ENCODE assay signal across 23 mouse cellular contexts in the genomic region with DNA sequence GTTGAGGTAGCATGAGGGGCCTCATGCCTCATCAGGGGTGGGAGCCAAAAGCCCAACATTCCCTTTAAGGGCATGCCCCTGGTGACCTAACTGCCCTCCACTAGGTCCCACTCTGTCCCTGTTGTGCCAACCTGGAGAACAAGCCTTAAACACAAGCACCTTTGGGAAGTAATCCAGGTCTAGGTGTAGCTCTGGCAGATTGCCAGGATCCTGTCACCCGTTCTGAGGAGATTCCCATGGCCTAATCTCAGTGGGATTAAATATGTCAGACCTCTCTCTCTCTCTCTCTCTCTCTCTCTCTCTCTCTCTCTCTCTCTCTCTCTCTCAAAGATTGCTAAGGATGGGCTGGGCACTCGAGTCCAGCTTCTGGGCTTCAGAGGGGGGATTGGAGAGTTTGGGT. TPM values are rescaled to one million over a fixed set of nuclear protein-coding genes. Genes with fewer than 3 reads are reported as not detected.
DNase-seq lines count a peak whose midpoint lies in the region; ATAC-seq and TF ChIP-seq lines count a peak whose summit lies in the region.
"Had no signal": no experiment of that assay in that cellular context is flagged by ENCODE, and none has a peak within 500 bp of the region (broad histone marks: within the 10 kb centered on the region; RNA-seq: fewer than 3 reads in every experiment).

No protein-coding gene starts in this region.

- no peak overlapping the region for H3K4me2 ChIP-seq in heart, embryonic 15.5 days
- H3K4me2 ChIP-seq in lung, embryonic 14.5 days, result no peak overlapping the region
- no peak overlapping the region for H3K4me2 ChIP-seq in lung, postnatal 0 days (replicated peaks; ENCODE audit: low read depth, low read length)
- H3K4me2 ChIP-seq: forebrain, embryonic 12.5 days; liver, embryonic 12.5 days; neural tube, embryonic 13.5 days had no signal

- ATAC-seq in heart, embryonic 15.5 days (replicated peaks; ENCODE audit: insufficient number of reproducible peaks, insufficient read depth, low FRiP score, low read depth), result no peak
- ATAC-seq in lung, embryonic 14.5 days (ENCODE audit: insufficient read depth), result no peak
- no peak for ATAC-seq in lung, postnatal 0 days
- ATAC-seq: hindbrain, postnatal 0 days; intestine, postnatal 0 days; liver, embryonic 12.5 days had no signal

- peaks cover 37% of the 10 kb centered on the region; the same call in 1 of the 2 replicates for H3K79me2 ChIP-seq in macrophage (ENCODE audit: inconsistent target)

- TF ChIP-seq CTCF in lung, embryonic 14.5 days (IDR thresholded peaks at IDR 0.05; ENCODE audit: low read depth), result no peak
- no peak for TF ChIP-seq CTCF in lung, postnatal 0 days (IDR thresholded peaks at IDR 0.05)

- no peak for TF ChIP-seq EP300 in lung, postnatal 0 days (IDR thresholded peaks at IDR 0.05)

- H3K9ac ChIP-seq in heart, embryonic 15.5 days, result no peak overlapping the region
- H3K9ac ChIP-seq in lung, embryonic 14.5 days, result no peak overlapping the region
- no peak overlapping the region for H3K9ac ChIP-seq in lung, postnatal 0 days (replicated peaks; ENCODE audit: low read depth)
- H3K9ac ChIP-seq: forebrain, embryonic 12.5 days; liver, embryonic 12.5 days; neural tube, embryonic 13.5 days had no signal

- H3K36me3 ChIP-seq in heart, embryonic 15.5 days, result no peaks in the 10 kb centered on the region
- H3K36me3 ChIP-seq in lung, embryonic 14.5 days (ENCODE audit: insufficient read depth), result no peaks in the 10 kb centered on the region
- H3K36me3 ChIP-seq in lung, postnatal 0 days (ENCODE audit: insufficient read depth, low read length), result no peaks in the 10 kb centered on the region
- no peaks in the 10 kb centered on the region for H3K36me3 ChIP-seq in macrophage (ENCODE audit: inconsistent target)
- H3K36me3 ChIP-seq: forebrain, embryonic 12.5 days; hindbrain, embryonic 10.5 days; liver, embryonic 12.5 days; neural tube, embryonic 13.5 days had no signal

- peak overlapping the region; percentile 52 for H3K27ac ChIP-seq in heart, embryonic 15.5 days
- 0 out of 2 replicates have a peak overlapping the region, but pooled peaks have one; percentile 37 for H3K27ac ChIP-seq in lung, embryonic 14.5 days (ENCODE audit: low read depth)
- H3K27ac ChIP-seq in lung, postnatal 0 days (ENCODE audit: low read length), result no peak overlapping the region
- H3K27ac ChIP-seq in macrophage, result 0 out of 2 replicates have a peak overlapping the region, but pooled peaks have one; percentile 10
- H3K27ac ChIP-seq: forebrain, embryonic 12.5 days; hindbrain, embryonic 10.5 days; hindbrain, postnatal 0 days; limb, embryonic 10.5 days; liver, embryonic 12.5 days; neural tube, embryonic 13.5 days had no signal

- no peak overlapping the region for H3K4me3 ChIP-seq in heart, embryonic 15.5 days
- H3K4me3 ChIP-seq in lung, embryonic 14.5 days (ENCODE audit: low read depth, low read length), result no peak overlapping the region
- H3K4me3 ChIP-seq in lung, postnatal 0 days (ENCODE audit: low read depth, low read length), result no peak overlapping the region
- H3K4me3 ChIP-seq in macrophage (ENCODE audit: inconsistent target), result no peak overlapping the region
- H3K4me3 ChIP-seq: forebrain, embryonic 12.5 days; hindbrain, embryonic 10.5 days; limb, embryonic 10.5 days; liver, embryonic 12.5 days; megakaryocyte, embryonic 14.5 days; neural tube, embryonic 13.5 days had no signal

- no peaks in the 10 kb centered on the region for H3K9me3 ChIP-seq in heart, embryonic 15.5 days (replicated peaks)
- no peaks in the 10 kb centered on the region for H3K9me3 ChIP-seq in lung, embryonic 14.5 days (ENCODE audit: low read depth, low read length)
- H3K9me3 ChIP-seq in lung, postnatal 0 days (ENCODE audit: low read length), result no peaks in the 10 kb centered on the region
- H3K9me3 ChIP-seq: forebrain, embryonic 12.5 days; hindbrain, embryonic 10.5 days; limb, embryonic 10.5 days; liver, embryonic 12.5 days; megakaryocyte, embryonic 14.5 days; neural tube, embryonic 13.5 days had no signal

- no peaks in the 10 kb centered on the region for H3K27me3 ChIP-seq in heart, embryonic 15.5 days
- H3K27me3 ChIP-seq in lung, embryonic 14.5 days (ENCODE audit: insufficient read depth, low read length), result no peaks in the 10 kb centered on the region
- H3K27me3 ChIP-seq in lung, postnatal 0 days (replicated peaks; ENCODE audit: insufficient read depth, low read length), result no peaks in the 10 kb centered on the region
- H3K27me3 ChIP-seq: liver, embryonic 12.5 days had no signal

- peaks cover 82% of the 10 kb centered on the region for H3K4me1 ChIP-seq in heart, embryonic 15.5 days (replicated peaks)
- peaks cover 30% of the 10 kb centered on the region for H3K4me1 ChIP-seq in lung, embryonic 14.5 days (ENCODE audit: insufficient read depth)
- H3K4me1 ChIP-seq in lung, postnatal 0 days (ENCODE audit: insufficient read depth, low read depth, low read length), result peaks cover 21% of the 10 kb centered on the region; the same call in 1 of the 2 replicates

- DNase-seq in heart, adult 11 months, result peak; percentile 90
- no peak for DNase-seq in heart, adult 18-20 months
- no peak for DNase-seq in heart, postnatal 10 days
- DNase-seq in lung, embryonic 14.5 days, result no peak
- no peak for DNase-seq in lung, postnatal 0 days (ENCODE audit: low spot score)
- DNase-seq: adrenal gland, postnatal 25 days; cerebellum, adult 11-12 months; cerebellum, postnatal 36 days; gastrocnemius, postnatal 10 days; midbrain, embryonic 14.5 days; right cerebral cortex, postnatal 14 days; spleen, adult 18-20 months; thymus, adult 18-20 months had no signal

- intact Hi-C loops in heart, postnatal 10 days (cut with DNase I), result loop anchor here (2.0 kb wide), 1 partner anchor 15 kb away; no protein-coding TSS in a partner anchor

- WGBS in heart, embryonic 15.5 days, result 29% methylated on average over 2 of the region's 2 CpGs
- WGBS in lung, embryonic 14.5 days, result 33% methylated on average over 2 of the region's 2 CpGs
- WGBS in lung, postnatal 0 days, result 33% methylated on average over 2 of the region's 2 CpGs
- 67% methylated on average over 1 of the region's 2 CpGs for WGBS in macrophage (ENCODE audit: missing documents)

RNA-seq across cellular contexts. Expression of a gene that starts 35.2 kb away (rescaled TPM):
- 1 to 10 TPM; 8.6 to 9.6 TPM for total RNA-seq in heart, adult 18-20 months (2021)
- polyA plus RNA-seq in heart, embryonic 15.5 days (2015; fragmentation: Nextera tagmentation; extraction: Ambion mirVana), result 23.9 and 30.7 TPM in 2 replicates
- 10 to 100 TPM; 12.0 to 12.1 TPM for total RNA-seq in heart, postnatal 10 days (2021)
- polyA plus RNA-seq in lung, embryonic 14.5 days (2014; fragmentation: Nextera tagmentation; extraction: Ambion mirVana), result 69.9 and 71.1 TPM in 2 replicates
- polyA plus RNA-seq in lung, postnatal 0 days (2015; fragmentation: Nextera tagmentation; extraction: Ambion mirVana), result 10.3 and 11.1 TPM in 2 replicates
- total RNA-seq in macrophage (2018; cell fraction: chromatin; rRNA removed), result 10 to 100 TPM in 2 of 26 experiments, 1 to 10 TPM in 20, under 1 TPM in 4; 0.51 to 13.5 (median 3.7) TPM
- 10 to 100 TPM in 19 of 26 experiments, 1 to 10 TPM in 7; 6.9 to 17.3 (median 12.8) TPM for total RNA-seq in macrophage (2018; cell fraction: cytosol; rRNA removed)
- 10 to 100 TPM in 4 of 26 experiments, 1 to 10 TPM in 22; 2.0 to 17.8 (median 4.3) TPM for total RNA-seq in macrophage (2018; cell fraction: nucleus; rRNA removed)
- 11.6 to 23.0 TPM (median 12.1 TPM) in 3 replicates for polyA plus RNA-seq in macrophage (2018)
